Mouse (Mus musculus) granulocyte monocyte progenitor cell, adult 5-6 weeks (primary cell): Measurements from ENCODE around the gene Chka. TPM values are rescaled to one million over a fixed set of nuclear protein-coding genes. Genes with fewer than 3 reads are reported as not detected.

Experiments
- ATAC-seq: replicated peaks from 2 replicates; pipeline ENCODE4 v1.8.0; 2016; ENCODE audit warnings: mild to moderate bottlenecking, moderate TSS enrichment, inconsistent platforms; ENCODE audit not compliant: poor library complexity, severe bottlenecking
- total RNA-seq, 2 experiments: library from RNA; stranded (forward) in 1 of 2; stranded (reverse) in 1 of 2; fragments of 200-712, 200-1000 nt in 1 of 2; fragments of >200 nt in 1 of 2; fragmentation: Nextera tagmentation in 1 of 2; gene quantifications; 2 replicates each; pipeline ENCODE4 v1.2.3; 2014 to 2017

Chka gene
- total RNA-seq (2014; fragmentation: Nextera tagmentation) (30.2 and 50.6 TPM in 2 replicates), total RNA-seq (2017) (32.7 and 37.2 TPM in 2 replicates)

DNA sequence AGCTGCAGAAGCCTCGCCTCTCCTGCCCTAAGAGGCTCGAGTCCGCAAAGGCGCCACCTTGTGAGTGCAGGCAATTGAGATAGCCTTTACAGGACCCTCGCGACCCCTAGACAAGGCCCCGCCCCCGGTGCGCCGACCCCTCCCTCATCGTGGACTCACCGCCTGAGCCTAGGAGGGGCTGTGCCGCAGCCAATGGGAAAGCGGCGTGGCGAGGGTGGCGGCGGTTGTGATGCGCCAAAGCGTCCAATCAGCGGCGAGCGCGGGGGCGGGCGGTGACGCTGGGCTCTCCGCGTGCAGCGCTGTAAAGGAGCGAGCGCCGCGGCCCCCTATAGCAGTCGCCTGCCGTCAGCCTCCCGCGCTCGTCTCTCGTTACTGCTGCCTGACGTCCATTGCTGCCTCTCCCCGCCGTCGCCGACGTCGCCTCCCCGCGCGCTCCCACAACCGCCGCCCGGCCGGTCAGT is at the start of gene Chka:
TSS of gene Chka (plus strand) at position 272 of the 461 bp plus-strand sequence.
- peak; percentile 86 for ATAC-seq

GRCm38 (mm10) chr19:3805526-3805925 is 46.0 kb upstream of the Chka start:
- no peak for ATAC-seq

- no peak for ATAC-seq
Observed at GRCm38 (mm10) chr19:3810536-3811233, 40.9 kb upstream of the Chka start.

GRCm38 (mm10) chr19:3814461-3814860 is 37.1 kb upstream of the Chka start:
- ATAC-seq = no peak

- no peak for ATAC-seq
Observed at GRCm38 (mm10) chr19:3815824-3816223, 35.7 kb upstream of the Chka start.

DNA sequence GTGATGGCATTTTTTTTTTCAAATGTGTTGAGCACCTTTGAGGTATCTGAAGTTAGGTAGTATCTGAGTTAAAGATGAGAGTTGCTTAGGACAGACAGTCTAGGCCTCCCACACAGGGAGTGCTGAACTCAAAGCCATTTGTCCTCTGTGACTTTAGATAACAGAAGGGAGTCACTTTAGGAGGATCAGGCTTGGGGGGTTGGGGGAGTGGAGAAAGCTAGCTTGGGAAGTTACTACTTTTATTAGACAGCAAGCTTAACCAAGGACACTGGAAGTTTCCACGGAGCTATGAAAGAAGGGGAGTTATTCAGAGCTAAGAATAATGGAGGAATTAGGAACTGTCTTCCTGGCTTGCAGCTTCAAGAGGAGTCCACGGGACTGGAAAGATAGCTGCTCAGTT is 32.5 kb upstream of the Chka start:
- no peak for ATAC-seq

GRCm38 (mm10) chr19:3819899-3820444 is 31.6 kb upstream of the Chka start:
- ATAC-seq = no peak

GRCm38 (mm10) chr19:3825044-3825443 is 26.5 kb upstream of the Chka start:
- ATAC-seq = no peak

DNA sequence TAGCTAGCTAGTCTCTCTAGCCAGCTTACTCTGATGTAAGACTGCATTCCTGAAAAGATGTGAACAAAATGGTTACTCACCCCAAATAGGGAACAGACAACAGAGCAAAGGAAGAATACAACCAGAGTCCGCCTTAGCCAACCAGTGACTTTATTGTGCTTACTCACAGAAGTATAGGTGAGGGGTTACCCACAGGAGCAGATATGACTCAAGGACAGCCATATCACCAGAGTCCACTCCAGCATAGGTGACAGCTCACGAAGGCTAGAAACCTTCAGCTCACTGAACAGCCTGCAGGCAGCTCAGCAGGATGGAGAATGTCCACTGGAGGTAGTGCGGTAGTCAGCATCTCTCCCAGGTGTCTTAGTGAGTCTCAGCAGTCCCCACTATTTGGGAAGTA is 21.7 kb upstream of the Chka start:
- ATAC-seq = no peak

GRCm38 (mm10) chr19:3831716-3832115 is 19.9 kb upstream of the Chka start:
- no peak for ATAC-seq

DNA sequence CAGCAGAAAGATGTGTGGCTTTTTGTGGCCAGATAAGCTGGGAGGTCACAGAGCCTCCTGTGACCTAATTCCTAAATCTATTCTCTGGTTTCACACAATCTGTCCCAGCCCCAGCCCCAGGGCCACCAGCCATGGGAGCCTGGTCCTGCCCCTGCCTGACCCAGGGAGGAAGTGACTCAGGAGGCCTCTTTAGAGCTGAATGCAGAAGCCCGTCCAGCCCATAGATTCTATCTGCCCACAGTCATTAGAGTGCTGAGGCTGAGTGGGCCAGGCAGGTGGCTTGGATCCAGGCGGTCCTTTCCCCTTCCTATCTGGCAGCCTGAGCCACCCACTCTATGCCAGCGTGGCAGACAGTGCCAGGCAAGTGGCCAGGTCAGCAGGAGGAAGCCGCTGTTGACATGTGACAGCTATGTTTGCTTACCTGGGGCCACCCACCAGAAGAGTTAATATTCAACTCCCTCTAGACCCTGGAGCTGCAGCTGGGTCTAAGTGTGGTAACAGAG is 18.7 kb upstream of the Chka start:
- ATAC-seq = peak; percentile 96

DNA sequence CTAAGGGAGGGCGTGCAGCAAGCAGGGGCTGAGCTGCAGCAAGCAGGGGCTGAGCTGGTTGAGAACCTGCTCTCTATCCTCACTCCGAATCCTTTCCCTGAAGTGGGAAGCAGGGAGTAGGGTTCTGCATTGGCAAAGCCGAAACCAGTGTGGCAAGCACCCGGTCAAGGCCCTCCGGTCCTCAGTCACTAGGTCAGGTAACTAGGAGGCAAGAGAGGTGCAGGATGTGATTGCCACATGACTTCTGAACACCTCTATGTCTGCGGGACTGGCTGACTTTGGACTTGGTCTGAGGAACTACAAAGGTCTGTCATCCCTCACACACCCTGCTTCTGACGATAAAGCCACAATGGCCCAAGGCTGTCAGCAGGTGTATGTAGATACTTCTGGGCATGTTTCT is 17.3 kb upstream of the Chka start:
- no peak for ATAC-seq

DNA sequence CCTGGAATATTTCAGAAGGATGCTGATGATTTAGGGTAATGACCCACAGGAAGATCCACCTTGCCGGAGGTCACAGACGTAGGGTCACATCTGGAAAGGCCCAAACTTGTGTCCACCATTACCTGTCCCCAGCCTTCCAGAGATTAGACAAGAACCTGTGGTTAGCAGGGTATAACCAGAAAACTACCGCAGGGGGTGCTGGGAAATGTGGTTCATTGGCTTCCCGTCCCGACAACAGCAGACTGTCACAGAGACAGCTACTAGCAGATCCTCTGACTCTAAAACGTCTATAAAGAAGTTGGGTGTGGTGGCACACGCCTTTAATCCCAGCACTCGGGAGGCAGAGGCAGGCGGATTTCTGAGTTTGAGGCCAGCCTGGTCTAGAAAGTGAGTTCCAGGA is 14.8 kb upstream of the Chka start:
- ATAC-seq = no peak

DNA sequence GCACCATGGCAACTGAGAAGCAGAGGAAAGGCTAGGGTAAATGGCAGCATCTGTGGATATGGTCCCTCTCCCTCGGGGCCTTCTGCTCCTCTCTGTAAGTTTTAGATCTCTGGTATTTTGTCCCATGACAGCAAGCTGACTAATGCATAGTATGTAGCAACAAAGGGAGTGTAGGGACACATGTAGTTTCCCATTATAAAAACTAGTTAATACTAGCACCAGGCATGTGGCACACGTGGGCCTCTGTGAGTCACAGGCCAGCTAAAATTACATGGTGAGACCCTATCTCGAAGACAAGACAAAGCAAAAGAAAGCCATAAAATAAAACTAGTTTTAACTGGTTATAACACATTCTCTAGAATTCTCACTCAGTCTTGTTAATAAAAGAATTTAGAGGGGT is 12.6 kb upstream of the Chka start:
- ATAC-seq = no peak

- ATAC-seq = no peak
Observed at GRCm38 (mm10) chr19:3839686-3840085, 11.9 kb upstream of the Chka start.

GRCm38 (mm10) chr19:3840214-3840651 is 11.3 kb upstream of the Chka start:
- no peak for ATAC-seq

DNA sequence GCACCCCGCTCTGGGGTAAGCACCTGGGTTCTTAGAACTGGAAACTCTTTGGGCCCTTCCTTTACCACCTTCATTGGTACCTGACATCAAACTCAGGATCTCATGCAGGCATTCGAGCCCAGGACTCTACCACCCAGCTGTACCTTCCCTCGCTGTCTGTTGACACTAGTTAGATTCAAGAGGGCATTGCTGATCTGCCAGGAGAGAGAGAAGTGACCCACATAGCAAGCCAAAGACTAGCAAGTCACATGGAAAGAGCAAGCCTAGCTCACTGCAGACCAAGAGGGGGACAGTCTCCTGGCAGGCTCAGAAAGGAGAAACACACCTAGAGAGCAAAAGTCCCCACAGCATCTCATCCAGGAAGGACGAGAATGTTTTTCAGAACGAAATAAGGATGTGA is 10.9 kb upstream of the Chka start:
- no peak for ATAC-seq

- no peak for ATAC-seq
Observed at GRCm38 (mm10) chr19:3842359-3843148, 9.0 kb upstream of the Chka start.

GRCm38 (mm10) chr19:3843629-3844028 is 7.9 kb upstream of the Chka start:
- ATAC-seq = no peak

DNA sequence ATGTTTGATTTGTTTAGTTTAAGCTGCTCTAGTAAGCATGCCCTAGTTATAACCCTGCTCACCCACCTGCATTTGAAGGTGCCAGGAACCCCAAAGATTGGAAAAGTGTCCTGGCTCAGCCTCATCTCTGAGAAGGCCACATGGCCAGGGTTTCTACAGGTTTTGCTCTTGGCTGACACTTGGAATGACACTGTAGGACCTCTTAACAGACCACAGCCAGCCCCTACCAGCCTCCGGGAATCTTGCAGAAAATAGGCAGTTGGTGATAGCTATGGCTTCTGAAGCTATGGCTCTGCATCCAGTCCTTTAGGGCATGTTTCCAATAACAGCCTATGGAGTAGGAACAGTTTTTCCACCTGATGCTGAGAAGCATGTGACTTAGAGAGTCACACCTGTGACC is 6.7 kb upstream of the Chka start:
- no peak for ATAC-seq

DNA sequence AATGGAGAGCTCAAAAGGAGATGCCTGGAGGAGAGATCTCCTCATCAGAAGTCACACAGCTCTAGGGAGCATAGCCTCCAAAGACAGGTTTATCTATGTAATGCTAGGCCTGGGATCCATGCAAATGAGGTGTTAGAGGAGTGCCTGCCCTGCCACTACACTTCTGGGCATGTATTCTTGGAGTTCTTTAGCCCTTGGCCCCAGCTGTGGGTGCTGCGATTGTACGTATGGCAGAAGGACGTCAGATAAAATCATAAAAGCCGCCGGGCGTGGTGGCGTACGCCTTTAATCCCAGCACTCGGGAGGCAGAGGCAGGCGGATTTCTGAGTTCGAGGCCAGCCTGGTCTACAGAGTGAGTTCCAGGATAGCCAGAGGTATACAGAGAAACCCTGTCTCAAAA is 6.2 kb upstream of the Chka start:
- ATAC-seq = no peak
